Mouse (Mus musculus) inflammation-experienced regulatory T-cells (primary cell): ENCODE results near the gene Pik3r5. TPM values are rescaled to one million over a fixed set of nuclear protein-coding genes. Genes with fewer than 3 reads are reported as not detected.

Source experiments
- polyA plus RNA-seq, 2 experiments: library from polyadenylated mRNA; unstranded; fragments of 100-300 nt; shearing (Covaris generic); gene quantifications; one replicate each; pipeline ENCODE4 v1.2.1; 2017

Pik3r5 gene
- 100 to 1,000 TPM in 1 of 2 experiments, 10 to 100 TPM in 1; 43.4 to 106 TPM for polyA plus RNA-seq

GRCm38 (mm10) chr11:68431699-68432360 lies at the start of gene Pik3r5:
TSS of gene Pik3r5 (plus strand) at chr11:68432121.

GRCm38 (mm10) chr11:68400727-68401219 lies 31.1 kb upstream of the Pik3r5 start, which contains the start of gene Ntn1:
TSS of gene Ntn1 (minus strand) at chr11:68400823.

GRCm38 (mm10) chr11:68502902-68503629 lies 71.1 kb downstream of the Pik3r5 start, which contains the start of gene Pik3r6:
TSS of gene Pik3r6 (plus strand) at chr11:68503019.

Other genes with a start within 250 kb of the Pik3r5 start
- gene Ntn1, start 31.3 kb upstream of the Pik3r5 start, polyA plus RNA-seq: under 1 TPM; 0.31 to 0.66 TPM
- gene Pik3r6, start 70.9 kb downstream of the Pik3r5 start, polyA plus RNA-seq: 1 to 10 TPM in 1 of 2 experiments, under 1 TPM in 1; 0.28 to 1.5 TPM
- not detected for gene Mfsd6l, start 124.1 kb downstream of the Pik3r5 start, polyA plus RNA-seq
- gene Ccdc42, start 154.9 kb downstream of the Pik3r5 start, polyA plus RNA-seq: under 1 TPM in 1 of 2 experiments, not detected in 1; 0.53 TPM